Mouse (Mus musculus) liver, embryonic 16.5 days (tissue): ENCODE measurements around the gene Serpinb6c. TPM values are rescaled to one million over a fixed set of nuclear protein-coding genes. Genes with fewer than 3 reads are reported as not detected.
"Not testable (repeated sequence)": the region's sequence is repeated elsewhere in the genome, so short reads cannot be mapped to it uniquely, and the experiment has no call there.

Source experiments
- ATAC-seq: fragments of 200-750 bp; cut with Nextera tagmentation; 2 replicates; pipeline ENCODE4 v1.8.0; 2017; ENCODE audit warnings: low read depth, mild to moderate bottlenecking, moderate number of reproducible peaks, moderate library complexity
- H3K27ac ChIP-seq: fragments of 300-500 bp; sonication (generic); 2 replicates; pipeline ENCODE4 v1.5.1; 2014; ENCODE audit warnings: mild to moderate bottlenecking, low read length
- H3K27me3 ChIP-seq: fragments of 300-500 bp; sonication (generic); 2 replicates; pipeline ENCODE4 v1.6.1; 2014; ENCODE audit warnings: low read depth, low read length, mixed read lengths; ENCODE audit not compliant: control insufficient read depth, insufficient read depth
- H3K36me3 ChIP-seq: fragments of 300-500 bp; sonication (generic); 2 replicates; pipeline ENCODE4 v1.6.1; 2014; ENCODE audit warnings: mild to moderate bottlenecking; ENCODE audit not compliant: control insufficient read depth, insufficient read depth
- H3K4me1 ChIP-seq: fragments of 300-500 bp; sonication (generic); 2 replicates; pipeline ENCODE4 v1.6.1; 2014; ENCODE audit warnings: low read depth, low read length, mixed read lengths; ENCODE audit not compliant: control insufficient read depth
- H3K4me2 ChIP-seq: fragments of 300-500 bp; sonication (generic); 2 replicates; pipeline ENCODE4 v1.6.1; 2014; ENCODE audit warnings: low read depth, low read length, mixed read lengths
- H3K4me3 ChIP-seq: fragments of 300-500 bp; sonication (generic); 2 replicates; pipeline ENCODE4 v1.5.1; 2014; ENCODE audit warnings: low read depth, mild to moderate bottlenecking, low read length
- H3K9ac ChIP-seq: fragments of 300-500 bp; sonication (generic); 2 replicates; pipeline ENCODE4 v1.6.1; 2014; ENCODE audit warnings: low read depth, low read length
- H3K9me3 ChIP-seq: fragments of 300-500 bp; sonication (generic); replicated peaks from 2 replicates; pipeline ENCODE4 v1.6.1; 2016; ENCODE audit warnings: low read length; ENCODE audit not compliant: control insufficient read depth
- WGBS: fragments of 180-500 bp; shearing (Covaris S2); extraction: QIAGEN DNeasy Blood & Tissue Kit; methylation state at CpG from one replicate; pipeline ENCODE4 v1.1.7; 2014; ENCODE audit not compliant: insufficient replicate concordance; 5-methylcytosine and 5-hydroxymethylcytosine counted together
- polyA plus RNA-seq: library from polyadenylated mRNA; unstranded; fragments of >200 nt; fragmentation: Nextera tagmentation; extraction: Ambion mirVana; gene quantifications from 2 replicates; pipeline ENCODE4 v1.2.1, GENCODE M21; 2015

Gene Serpinb6c
- not detected in 2 replicates for polyA plus RNA-seq

- Histone ChIP-seq H3K36me3 (no peaks in the 10 kb centered on the region), H3K9ac (no peak within 1 kb of the TSS), H3K4me1 (no peaks in the 10 kb centered on the region), H3K4me3 (no peak within 1 kb of the TSS), H3K27ac (no peak within 1 kb of the TSS), H3K27me3 (no peaks in the 10 kb centered on the region), H3K4me2 (no peak within 1 kb of the TSS), H3K9me3 (no peaks in the 10 kb centered on the region)
- ATAC-seq: no peak
- 67% methylated on average over 18 of the region's 18 CpGs for WGBS
Observed at GRCm38 (mm10) chr13:33905176-33905954, at the start of gene Serpinb6c. TSS of gene Serpinb6c (minus strand) at chr13:33905708.

GRCm38 (mm10) chr13:33952947-33953346, 47.4 kb upstream of the Serpinb6c start:
- Histone ChIP-seq H3K27ac (no peak overlapping the region), H3K4me1 (no peaks in the 10 kb centered on the region), H3K4me3 (no peak overlapping the region), H3K27me3 (no peaks in the 10 kb centered on the region), H3K9me3 (no peaks in the 10 kb centered on the region), H3K36me3 (no peaks in the 10 kb centered on the region), H3K9ac (no peak overlapping the region), H3K4me2 (no peak overlapping the region)
- 61% methylated on average over 2 of the region's 2 CpGs for WGBS
- no peak for ATAC-seq

DNA sequence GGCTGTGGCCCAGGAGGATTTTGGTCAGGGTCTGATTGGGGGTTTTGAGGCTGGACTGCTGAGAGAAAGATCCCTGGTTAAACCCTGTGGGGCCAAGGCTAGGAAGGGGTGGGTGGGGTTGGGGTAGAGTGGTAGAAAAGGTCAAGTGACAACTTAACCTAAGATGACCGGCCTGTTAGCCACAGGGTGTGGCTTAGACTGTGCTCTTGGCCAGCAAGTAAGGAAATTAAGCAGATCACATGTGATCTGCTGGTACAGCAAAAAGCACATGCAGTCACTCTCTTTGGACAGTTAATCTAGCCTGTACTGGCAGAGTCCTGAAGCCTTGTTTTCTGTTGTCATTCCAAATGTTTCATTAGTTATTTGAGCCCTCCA, 46.6 kb upstream of the Serpinb6c start:
- Histone ChIP-seq H3K4me3 (no peak overlapping the region), H3K27ac (no peak overlapping the region), H3K9ac (no peak overlapping the region), H3K4me1 (no peaks in the 10 kb centered on the region), H3K27me3 (no peaks in the 10 kb centered on the region), H3K36me3 (no peaks in the 10 kb centered on the region), H3K4me2 (no peak overlapping the region), H3K9me3 (no peaks in the 10 kb centered on the region)
- WGBS: 42% methylated on average over 1 of the region's 1 CpGs
- no peak for ATAC-seq

GRCm38 (mm10) chr13:33951308-33952074, 46.0 kb upstream of the Serpinb6c start:
- no peak for ATAC-seq
- Histone ChIP-seq H3K27me3 (no peaks in the 10 kb centered on the region), H3K4me3 (no peak overlapping the region), H3K4me2 (no peak overlapping the region), H3K9ac (no peak overlapping the region), H3K4me1 (no peaks in the 10 kb centered on the region), H3K27ac (no peak overlapping the region), H3K36me3 (no peaks in the 10 kb centered on the region), H3K9me3 (no peaks in the 10 kb centered on the region)
- 67% methylated on average over 4 of the region's 4 CpGs for WGBS

DNA sequence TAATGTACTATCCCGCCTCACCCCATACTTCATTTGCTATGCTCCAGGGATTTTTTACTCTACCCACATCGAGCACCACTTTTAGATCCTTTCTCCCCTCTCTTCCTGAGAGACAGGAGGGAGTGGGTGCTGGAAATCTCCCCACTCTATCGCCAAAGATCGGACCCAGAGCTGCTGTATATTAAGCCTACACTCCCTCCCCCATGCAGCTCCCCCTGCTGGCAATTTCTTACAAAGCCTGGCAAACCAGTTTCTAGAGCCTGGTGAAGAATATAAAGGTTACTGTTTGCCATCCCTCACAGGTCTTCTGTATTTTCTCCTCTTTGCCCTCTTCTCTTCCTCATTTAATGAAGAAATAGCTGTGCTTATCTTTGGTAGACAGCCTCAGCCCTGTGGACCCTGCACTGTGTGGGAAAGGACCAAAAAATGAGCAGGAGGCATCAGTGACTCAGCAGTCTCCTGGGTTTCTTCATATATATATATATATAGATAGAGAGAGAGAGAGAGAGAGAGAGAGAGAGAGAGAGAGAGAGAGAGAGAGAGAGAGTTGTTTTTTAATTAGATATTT, 36.8 kb upstream of the Serpinb6c start:
- H3K27ac ChIP-seq: no peak overlapping the region
- 41% methylated on average over 4 of the region's 4 CpGs for WGBS
- no peaks in the 10 kb centered on the region for H3K27me3 ChIP-seq
- H3K4me1 ChIP-seq: no peaks in the 10 kb centered on the region
- ATAC-seq: no peak
- H3K4me2 ChIP-seq: no peak overlapping the region
- no peaks in the 10 kb centered on the region for H3K9me3 ChIP-seq
- no peak overlapping the region for H3K4me3 ChIP-seq
- H3K9ac ChIP-seq: no peak overlapping the region
- no peaks in the 10 kb centered on the region for H3K36me3 ChIP-seq

DNA sequence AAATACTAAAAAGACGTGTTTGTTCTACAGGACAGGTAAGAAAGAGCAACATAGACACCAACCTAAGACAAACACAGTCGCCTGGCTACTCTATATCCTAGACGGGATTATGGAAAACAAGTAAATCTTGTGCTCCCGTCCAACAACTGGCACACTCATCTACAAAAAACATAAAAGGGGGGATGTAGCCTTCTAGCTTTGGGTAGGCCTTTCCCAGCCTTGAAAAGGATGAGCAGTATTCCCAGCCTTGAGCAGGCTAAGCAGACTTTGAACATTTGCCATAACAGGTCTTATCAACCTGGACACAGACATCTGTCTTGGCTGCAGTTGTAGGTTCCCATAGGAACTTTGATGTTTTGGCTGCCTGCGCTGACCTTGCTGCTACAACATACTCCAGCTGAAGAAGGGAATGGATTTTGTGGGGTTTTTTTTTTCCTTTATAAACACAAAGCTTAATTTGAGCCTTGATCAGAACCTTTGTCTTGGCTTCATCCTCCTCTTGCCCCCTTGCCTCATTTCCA, 35.8 kb upstream of the Serpinb6c start:
- Histone ChIP-seq H3K4me1 (no peaks in the 10 kb centered on the region), H3K4me2 (no peak overlapping the region)

DNA sequence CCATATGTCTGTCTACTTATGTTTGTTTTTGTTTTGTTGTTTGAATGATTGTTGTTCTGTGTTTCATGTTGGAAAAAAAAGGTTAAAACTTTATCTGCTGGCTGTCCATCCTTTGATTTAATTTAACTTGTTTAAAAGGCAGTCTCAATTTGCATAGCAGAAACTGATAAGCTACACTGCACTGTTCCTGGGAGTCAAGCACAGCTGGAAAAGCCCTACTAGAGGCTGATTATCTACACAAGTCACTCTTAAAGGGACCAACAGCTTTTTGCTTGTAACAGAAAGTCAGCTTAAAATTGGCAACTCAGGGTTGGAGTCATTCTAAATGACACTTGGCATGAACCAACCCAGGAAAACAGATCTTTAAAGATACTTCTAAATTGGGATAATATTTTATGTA, 32.1 kb upstream of the Serpinb6c start:
- not testable (repeated sequence) for H3K9me3 ChIP-seq, H3K9ac ChIP-seq, ATAC-seq, H3K36me3 ChIP-seq, H3K27ac ChIP-seq, H3K4me2 ChIP-seq, H3K4me3 ChIP-seq, H3K27me3 ChIP-seq, H3K4me1 ChIP-seq

More for the DNA sequence above, 35.8 kb upstream of the Serpinb6c start:
- no peak overlapping the region for H3K27ac ChIP-seq
- H3K4me3 ChIP-seq: no peak overlapping the region
- no peaks in the 10 kb centered on the region for H3K36me3 ChIP-seq
- no peaks in the 10 kb centered on the region for H3K9me3 ChIP-seq
- 63% methylated on average over 5 of the region's 5 CpGs for WGBS
- H3K9ac ChIP-seq: no peak overlapping the region
- no peaks in the 10 kb centered on the region for H3K27me3 ChIP-seq
- ATAC-seq: no peak

DNA sequence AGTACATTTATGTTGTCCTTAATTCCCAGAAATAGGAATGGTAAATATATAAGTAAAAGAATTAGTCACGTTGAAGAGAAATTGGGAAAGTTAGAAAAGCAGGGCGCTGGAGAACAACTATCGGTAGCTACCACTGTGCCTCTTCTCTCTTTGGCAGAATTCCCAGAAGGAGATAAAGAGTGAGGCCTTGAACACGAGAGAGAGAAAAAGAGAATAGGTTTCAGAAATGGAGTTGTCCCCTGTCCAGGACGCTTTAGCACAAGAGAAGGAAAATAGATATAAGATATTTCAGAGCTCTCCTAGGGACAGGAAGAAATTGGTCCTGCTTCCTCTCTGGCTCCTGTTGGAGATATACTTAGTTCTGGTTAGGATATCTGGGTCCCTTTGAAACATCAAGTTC, 31.6 kb upstream of the Serpinb6c start:
- no peak overlapping the region for H3K27ac ChIP-seq
- no peak overlapping the region for H3K9ac ChIP-seq
- no peak for ATAC-seq
- 66% methylated on average over 5 of the region's 5 CpGs for WGBS
- H3K36me3 ChIP-seq: no peaks in the 10 kb centered on the region
- H3K4me2 ChIP-seq: no peak overlapping the region
- H3K4me1 ChIP-seq: no peaks in the 10 kb centered on the region
- no peak overlapping the region for H3K4me3 ChIP-seq
- peaks cover 3% of the 10 kb centered on the region; the same call in 1 of the 2 replicates for H3K27me3 ChIP-seq
- no peaks in the 10 kb centered on the region for H3K9me3 ChIP-seq
